Mouse (Mus musculus) megakaryocyte, embryonic 14.5 days (primary cell): ENCODE data around the gene Nsmce3.

Experiments used
- FLI1 ChIP-seq: IDR thresholded peaks from 2 replicates; pipeline ENCODE4 v1.6.1; 2012; ENCODE audit warnings: low read length, inconsistent platforms, mixed read lengths
- GATA1 ChIP-seq: IDR thresholded peaks from 3 replicates; pipeline ENCODE4 v1.6.1; 2012; ENCODE audit warnings: mixed read lengths, low read length, inconsistent platforms, borderline replicate concordance

DNA sequence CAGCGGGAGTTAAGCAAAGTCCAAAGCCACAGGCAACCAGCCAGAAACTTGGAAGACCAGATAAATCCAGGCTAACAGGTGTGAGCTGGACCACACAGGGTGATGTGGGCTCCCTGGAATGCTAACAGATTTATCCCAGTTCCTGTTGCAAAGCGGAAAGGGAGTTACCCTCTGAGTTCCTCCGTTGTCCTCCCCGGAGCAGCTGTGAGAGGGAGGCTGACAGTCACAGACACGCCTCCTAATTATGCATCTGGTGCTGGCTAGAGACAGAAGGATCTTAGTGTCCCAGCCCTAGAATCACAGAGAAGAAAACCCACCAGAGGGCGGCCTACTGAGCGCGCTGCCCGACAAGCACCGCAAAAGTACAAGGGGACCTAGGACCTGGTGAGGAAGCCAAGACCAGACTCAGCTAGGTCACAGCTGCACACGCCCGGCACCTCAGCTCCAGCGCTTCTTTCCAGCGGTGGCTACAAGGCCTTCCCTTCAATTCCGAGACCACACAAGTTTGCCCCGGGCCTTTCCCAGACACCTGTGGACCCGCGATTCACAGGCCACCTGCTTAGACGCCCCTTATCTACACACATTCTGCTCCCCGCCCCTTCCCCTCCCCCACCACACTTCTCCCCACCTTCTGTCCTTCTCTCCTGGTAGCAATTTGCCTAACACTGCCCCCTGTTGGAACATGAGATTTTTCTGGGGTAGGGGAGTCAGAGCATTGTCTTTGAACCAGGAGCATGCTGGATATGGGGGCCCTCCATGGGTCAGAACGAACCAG is 32.8 kb downstream of the Nsmce3 start:
- TF ChIP-seq FLI1 (no peak), GATA1 (no peak)
